Mouse (Mus musculus): ENCODE results near the gene Chrnb2. TPM values are rescaled to one million over a fixed set of nuclear protein-coding genes. Genes with fewer than 3 reads are reported as not detected.

Gene Chrnb2
- total RNA-seq, 2 experiments from 2014 or later, result 0.51 to 0.91 TPM

DNA sequence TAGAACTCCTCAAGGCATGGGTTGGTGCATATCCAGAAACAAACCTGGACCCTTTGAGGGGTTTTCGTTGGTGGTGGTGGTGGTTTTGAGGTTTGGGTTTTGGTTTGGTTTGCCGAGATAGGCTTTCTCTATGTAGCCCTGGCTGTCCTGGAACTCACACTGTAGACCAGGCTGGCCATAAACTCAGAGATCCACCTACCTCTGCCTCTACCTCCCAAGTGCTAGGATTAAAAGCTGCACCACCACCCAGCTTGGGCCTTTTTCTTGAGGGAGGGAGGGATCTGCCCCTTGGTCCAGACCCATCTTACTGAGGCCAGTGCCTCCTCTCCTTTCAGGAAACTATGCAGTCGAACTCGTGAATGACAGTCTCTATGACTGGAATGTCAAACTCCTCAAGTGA is 15.7 kb upstream of the Chrnb2 start:
- ATAC-seq (ENCODE audit: poor library complexity, severe bottlenecking), result no peak

- no peak for ATAC-seq (ENCODE audit: poor library complexity, severe bottlenecking)
Observed at GRCm38 (mm10) chr3:89776001-89776400, 11.6 kb upstream of the Chrnb2 start.

DNA sequence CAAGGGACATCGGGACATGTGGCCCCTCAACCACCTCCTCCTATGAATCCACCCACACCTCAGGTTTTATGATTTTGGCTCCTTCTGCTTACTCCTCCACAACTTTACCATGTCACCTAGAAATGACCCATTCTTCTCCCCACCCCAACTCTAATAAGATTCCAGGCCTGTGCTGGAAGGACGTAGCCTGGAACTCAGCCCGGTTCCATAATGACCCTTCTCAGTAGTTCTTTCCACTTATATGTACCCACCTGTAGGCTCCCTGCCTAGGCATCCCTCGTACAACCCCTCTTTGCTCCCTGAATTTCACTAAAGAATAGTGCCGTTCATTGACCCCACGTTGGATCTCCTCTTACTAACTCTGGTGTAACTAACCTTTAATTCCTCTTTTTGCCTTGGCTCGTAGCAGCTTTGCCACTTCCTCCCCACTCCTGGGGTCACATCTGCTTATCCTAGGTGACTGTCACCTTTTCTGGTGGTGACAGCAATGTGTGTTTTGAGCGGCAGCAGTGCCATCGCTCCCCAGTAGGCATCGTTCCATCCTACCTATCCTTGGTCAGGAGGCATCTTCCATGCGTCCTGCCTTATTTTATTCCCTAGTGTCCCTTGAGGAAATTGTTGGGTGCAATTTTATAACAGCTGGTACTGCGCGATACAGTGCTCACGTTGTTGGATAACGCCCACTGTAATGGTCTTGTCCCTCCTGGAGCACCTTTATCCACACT is 10.0 kb upstream of the Chrnb2 start:
- peak; percentile 61 for ATAC-seq (ENCODE audit: poor library complexity, severe bottlenecking)

- ATAC-seq (ENCODE audit: poor library complexity, severe bottlenecking), result 0 out of 2 replicates have a peak, but pooled peaks have one; percentile 24
Observed at GRCm38 (mm10) chr3:89773740-89774211, 9.3 kb upstream of the Chrnb2 start.

GRCm38 (mm10) chr3:89772968-89773709 is 8.7 kb upstream of the Chrnb2 start, which contains the start of gene Ube2q1:
Ube2q1 (plus strand) TSS chr3:89773616.
- peak; percentile 85 for ATAC-seq (ENCODE audit: poor library complexity, severe bottlenecking)

- ATAC-seq (ENCODE audit: poor library complexity, severe bottlenecking), result peak; percentile 67
Observed at GRCm38 (mm10) chr3:89772588-89772967, 8.1 kb upstream of the Chrnb2 start.

DNA sequence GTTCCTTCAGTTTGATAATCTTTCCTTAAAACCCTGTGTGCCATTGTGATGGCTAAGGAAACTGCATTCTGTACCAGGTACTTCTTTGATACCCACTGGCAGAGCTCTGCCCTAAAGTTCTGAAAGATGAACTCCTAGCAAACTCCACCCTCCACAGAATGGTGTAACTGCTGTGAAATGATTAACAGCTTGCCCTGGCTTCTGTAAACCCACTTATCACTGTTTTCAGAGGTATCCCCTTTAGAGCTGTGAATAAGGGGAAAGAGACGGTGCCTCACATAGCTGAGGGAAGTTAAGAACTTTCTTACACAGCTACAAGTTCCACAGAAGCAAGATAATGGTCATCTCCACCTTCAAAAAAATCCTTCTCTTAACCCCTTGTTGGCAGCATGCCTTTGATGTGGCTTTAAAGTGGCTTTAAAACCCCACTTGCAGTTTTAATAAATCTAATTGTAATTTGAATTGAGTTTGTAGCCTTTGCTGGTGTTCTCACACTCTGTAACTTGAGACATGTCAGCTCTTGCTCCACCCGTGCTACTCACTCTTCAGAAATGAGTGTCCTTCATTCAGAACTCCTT is 6.1 kb upstream of the Chrnb2 start:
- ATAC-seq (ENCODE audit: poor library complexity, severe bottlenecking), result no peak

GRCm38 (mm10) chr3:89769584-89769983 is 5.2 kb upstream of the Chrnb2 start:
- ATAC-seq (ENCODE audit: poor library complexity, severe bottlenecking), result no peak

- no peak for ATAC-seq (ENCODE audit: poor library complexity, severe bottlenecking)
Observed at GRCm38 (mm10) chr3:89759786-89760185, 4.6 kb downstream of the Chrnb2 start.

DNA sequence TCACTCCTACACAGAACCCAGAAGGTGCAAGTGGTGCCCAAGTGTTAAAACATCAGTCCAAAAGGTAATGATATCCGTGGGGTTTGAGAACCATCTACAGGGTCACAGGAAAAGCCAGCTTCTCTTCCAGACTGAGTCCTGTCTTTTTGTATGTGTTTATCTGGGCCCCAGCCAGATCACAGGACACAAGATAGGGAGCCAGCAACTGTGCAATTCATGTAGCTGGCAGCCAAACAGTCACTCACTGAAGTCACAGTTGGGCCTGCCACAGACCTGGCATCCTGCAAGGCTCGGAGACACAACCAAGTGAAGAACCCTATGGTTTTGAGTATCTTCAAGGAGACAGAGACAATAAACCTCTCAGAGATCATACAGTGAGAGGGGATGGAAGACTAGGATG is 6.6 kb downstream of the Chrnb2 start:
- no peak for ATAC-seq (ENCODE audit: poor library complexity, severe bottlenecking)

- ATAC-seq (ENCODE audit: poor library complexity, severe bottlenecking), result no peak
Observed at GRCm38 (mm10) chr3:89755283-89755682, 9.1 kb downstream of the Chrnb2 start.

GRCm38 (mm10) chr3:89752307-89752706 is 12.1 kb downstream of the Chrnb2 start:
- ATAC-seq (ENCODE audit: poor library complexity, severe bottlenecking), result no peak

GRCm38 (mm10) chr3:89738509-89738908 is 25.9 kb downstream of the Chrnb2 start:
- ATAC-seq (ENCODE audit: poor library complexity, severe bottlenecking), result no peak

- no peak for ATAC-seq (ENCODE audit: poor library complexity, severe bottlenecking)
Observed at GRCm38 (mm10) chr3:89732091-89732490, 32.3 kb downstream of the Chrnb2 start.

DNA sequence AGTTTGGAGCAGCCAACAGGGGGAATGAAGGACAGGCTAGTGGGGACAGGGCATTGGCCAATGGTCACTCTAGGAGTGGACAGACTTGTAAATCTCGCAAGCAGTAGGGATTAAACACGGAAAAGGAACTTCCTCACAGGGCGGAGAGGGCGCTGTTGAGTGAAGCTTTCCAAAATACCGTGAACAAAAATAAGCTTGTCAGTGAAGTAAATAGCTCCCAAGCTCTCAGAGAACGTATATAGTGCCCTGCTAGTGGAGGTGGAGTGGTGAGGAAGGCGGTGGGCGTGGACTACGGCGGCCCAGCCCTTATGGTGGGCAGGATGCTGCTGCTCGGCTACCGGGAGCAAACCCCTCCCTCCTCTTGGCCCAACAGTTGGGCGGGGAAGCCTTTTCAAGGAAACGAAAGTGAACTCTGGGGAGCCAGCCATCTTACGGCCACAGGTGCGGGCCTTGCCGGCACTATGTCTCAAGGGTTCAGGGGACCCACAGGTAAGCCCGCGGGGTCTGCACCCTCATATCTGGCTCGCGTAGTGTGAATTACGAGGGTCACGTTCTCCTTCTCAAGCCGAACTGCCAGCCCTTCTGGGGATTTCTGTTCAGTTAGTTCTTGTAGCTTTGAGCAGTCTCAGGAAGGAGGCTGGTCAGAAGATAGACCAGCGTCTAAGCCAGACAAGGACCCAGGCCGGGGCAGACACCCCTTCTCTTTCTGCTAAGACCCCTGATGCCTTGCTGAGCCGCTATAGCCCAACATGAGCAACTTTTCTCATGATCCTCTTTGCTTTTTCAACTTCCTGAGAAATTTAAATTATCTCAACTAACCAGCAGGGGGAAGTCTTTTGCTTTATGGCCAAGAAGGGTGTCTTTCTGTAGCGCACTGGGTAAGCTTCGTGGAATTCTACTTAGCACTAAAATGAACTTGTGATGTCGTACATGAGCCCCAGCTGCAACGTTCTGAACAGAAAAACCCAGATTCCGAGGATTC is 33.8 kb downstream of the Chrnb2 start:
- peak; percentile 96 for ATAC-seq (ENCODE audit: poor library complexity, severe bottlenecking)

GRCm38 (mm10) chr3:89728848-89729247 is 35.6 kb downstream of the Chrnb2 start:
- no peak for ATAC-seq (ENCODE audit: poor library complexity, severe bottlenecking)

DNA sequence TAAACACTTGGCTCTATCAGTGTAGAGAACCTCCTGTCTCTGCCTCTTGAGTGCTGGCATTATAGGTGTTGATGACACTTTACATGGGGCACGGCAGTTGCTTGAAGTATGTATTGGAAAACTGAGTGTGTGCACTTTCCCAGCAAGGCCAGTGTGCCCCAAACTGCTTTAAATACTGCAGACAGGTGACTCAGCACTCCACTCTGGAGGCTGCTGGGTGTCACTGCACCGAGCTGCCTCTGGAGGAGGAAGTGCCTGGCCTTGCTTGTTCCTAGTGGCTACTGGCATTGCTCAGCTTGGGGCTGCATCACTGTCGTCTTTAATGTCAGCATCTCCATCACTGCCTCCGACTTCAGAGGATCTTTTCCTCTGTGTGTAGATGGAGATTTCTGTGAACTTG is 37.4 kb downstream of the Chrnb2 start:
- ATAC-seq (ENCODE audit: poor library complexity, severe bottlenecking), result peak; percentile 78

DNA sequence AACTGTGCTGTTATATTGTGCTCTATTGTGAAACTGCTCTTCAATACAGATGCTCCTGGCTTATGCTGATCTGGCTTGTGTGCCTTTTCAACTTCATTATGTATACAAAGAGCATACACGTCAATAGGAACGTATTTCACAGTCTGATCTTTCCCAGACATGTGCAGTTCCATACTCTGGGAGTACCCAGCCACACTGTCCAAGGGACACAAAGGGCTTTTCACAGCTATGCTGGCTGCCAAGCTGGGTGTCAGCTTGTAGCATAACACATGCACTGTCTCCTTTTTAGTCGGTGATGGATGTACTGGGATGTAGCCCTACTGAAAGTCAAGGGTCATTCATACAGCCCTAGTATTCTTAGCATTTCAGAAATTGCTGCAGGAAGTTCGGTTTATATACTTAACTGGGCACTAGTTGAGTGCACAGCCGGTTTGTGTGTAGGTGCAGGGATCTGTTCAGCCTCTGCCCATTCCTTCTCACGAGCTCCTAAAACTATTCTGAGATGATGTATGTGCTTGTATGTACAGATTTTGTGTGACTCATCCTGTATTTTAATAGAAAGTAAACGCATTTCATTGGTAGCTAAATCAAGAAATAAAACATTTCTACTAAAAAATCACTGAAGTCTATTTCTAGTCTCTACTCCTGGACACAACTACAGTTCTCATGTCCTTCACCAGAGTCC is 40.9 kb downstream of the Chrnb2 start:
- no peak for ATAC-seq (ENCODE audit: poor library complexity, severe bottlenecking)

DNA sequence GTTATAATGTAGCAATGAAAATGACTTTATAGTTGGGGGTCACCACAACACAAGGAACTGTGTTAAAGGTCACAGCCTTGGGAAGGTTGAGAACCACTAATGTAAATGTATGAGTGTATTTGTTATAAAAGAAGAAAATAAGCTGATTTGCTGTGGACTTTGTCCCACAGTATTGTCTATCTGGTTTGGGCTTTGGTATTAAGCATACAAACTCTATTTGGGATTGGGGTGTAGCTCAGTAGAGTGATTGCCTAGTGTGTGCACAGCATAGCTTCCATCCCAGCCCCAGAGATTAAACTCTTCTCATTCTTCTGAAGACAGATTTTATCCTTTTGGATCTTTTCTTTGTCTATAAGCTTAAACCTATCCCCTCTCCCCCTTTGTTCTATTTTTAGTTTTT is 42.4 kb downstream of the Chrnb2 start:
- ATAC-seq (ENCODE audit: poor library complexity, severe bottlenecking), result no peak

DNA sequence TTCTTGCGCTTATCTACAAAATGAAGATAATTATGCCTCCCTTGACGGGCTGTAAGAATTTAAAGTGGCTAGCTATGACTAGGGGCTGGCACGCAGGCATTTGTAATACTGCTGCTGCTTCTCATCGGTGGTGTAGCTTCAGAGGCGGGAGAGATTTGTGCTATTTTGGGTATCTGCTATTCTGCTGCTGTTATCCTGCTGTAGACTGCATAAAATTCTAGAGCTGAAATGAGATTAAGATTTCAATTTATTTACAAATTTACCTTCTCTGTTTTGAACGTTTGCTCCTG is 48.5 kb downstream of the Chrnb2 start:
- no peak for ATAC-seq (ENCODE audit: poor library complexity, severe bottlenecking)

Measured in megakaryocyte, adult 5-6 weeks (primary cell).